Mouse (Mus musculus) thymus, adult 18-20 months (tissue): ENCODE measurements around the gene Tdg.
A peak's percentile ranks its signal among the peaks of the same experiment; 100 is the strongest.

ENCODE experiments used
- DNase-seq, 2 experiments: peaks; one replicate each; pipeline ENCODE4 v3.0.0; 2022; ENCODE audit warnings: mixed read lengths in 2 of 2

Gene Tdg

GRCm38 (mm10) chr10:82665951-82666350, 36.3 kb downstream of the Tdg start:
- no peak for DNase-seq

GRCm38 (mm10) chr10:82666436-82667234, 37.0 kb downstream of the Tdg start:
- peak; percentile 75 to 84 for DNase-seq

GRCm38 (mm10) chr10:82670205-82670604, 40.6 kb downstream of the Tdg start:
- no peak for DNase-seq

- no peak for DNase-seq
These were observed 47.3 kb downstream of the Tdg start for GRCm38 (mm10) chr10:82676949-82677348.

GRCm38 (mm10) chr10:82680769-82681168, 51.1 kb downstream of the Tdg start:
- DNase-seq: no peak

- no peak for DNase-seq
These were observed 52.0 kb downstream of the Tdg start for GRCm38 (mm10) chr10:82681639-82682038.

- no peak for DNase-seq
These were observed 55.8 kb downstream of the Tdg start for GRCm38 (mm10) chr10:82685440-82685839.

GRCm38 (mm10) chr10:82689681-82690211, 60.1 kb downstream of the Tdg start:
- DNase-seq: no peak

- DNase-seq: no peak
These were observed 60.9 kb downstream of the Tdg start, which contains the start of gene Glt8d2 for GRCm38 (mm10) chr10:82690494-82690893. Glt8d2 (minus strand) TSS chr10:82690650.

- DNase-seq: no peak
These were observed 66.3 kb downstream of the Tdg start, which contains the start of gene Hcfc2 for GRCm38 (mm10) chr10:82695956-82696355. Hcfc2 (plus strand) TSS chr10:82696160.

- no peak for DNase-seq
These were observed 66.9 kb downstream of the Tdg start for GRCm38 (mm10) chr10:82696453-82697079.

GRCm38 (mm10) chr10:82697305-82697898, 67.8 kb downstream of the Tdg start:
- DNase-seq: no peak

GRCm38 (mm10) chr10:82698712-82699261, 69.2 kb downstream of the Tdg start:
- peak; percentile 85 to 86 for DNase-seq

- DNase-seq: no peak
These were observed 69.8 kb downstream of the Tdg start for GRCm38 (mm10) chr10:82699296-82699941.
